Mouse (Mus musculus) heart, postnatal 0 days (tissue): ENCODE data around the gene Cdh6. TPM values are rescaled to one million over a fixed set of nuclear protein-coding genes. Genes with fewer than 3 reads are reported as not detected.

Experiments
- ATAC-seq: fragments of 200-750 bp; cut with Nextera tagmentation; 2 replicates; pipeline ENCODE4 v1.8.0; 2017; ENCODE audit warnings: low read depth, moderate number of reproducible peaks, moderate library complexity; ENCODE audit not compliant: insufficient read depth
- DNase-seq: peaks from one replicate; pipeline ENCODE4 v3.0.0-alpha.2; 2016; ENCODE audit warnings: low spot score
- H3K27ac ChIP-seq: fragments of 300-500 bp; sonication (generic); 2 replicates; pipeline ENCODE4 v1.5.1; 2014; ENCODE audit warnings: low read depth, mild to moderate bottlenecking
- H3K27me3 ChIP-seq: fragments of 300-500 bp; sonication (generic); 2 replicates; pipeline ENCODE4 v1.6.1; 2014; ENCODE audit warnings: low read length, mixed read lengths; ENCODE audit not compliant: control insufficient read depth, insufficient read depth
- H3K36me3 ChIP-seq: fragments of 300-500 bp; sonication (generic); replicated peaks from 2 replicates; pipeline ENCODE4 v1.6.1; 2014; ENCODE audit warnings: low read length, mixed read lengths; ENCODE audit not compliant: control insufficient read depth, insufficient read depth
- H3K4me1 ChIP-seq: fragments of 300-500 bp; sonication (generic); 2 replicates; pipeline ENCODE4 v1.6.1; 2014; ENCODE audit warnings: antibody characterized with exemption; ENCODE audit not compliant: control insufficient read depth, insufficient read depth
- H3K4me2 ChIP-seq: fragments of 300-500 bp; sonication (generic); 2 replicates; pipeline ENCODE4 v1.6.1; 2014; ENCODE audit warnings: low read depth, mild to moderate bottlenecking, low read length, moderate library complexity
- H3K4me3 ChIP-seq: fragments of 300-500 bp; sonication (generic); 2 replicates; pipeline ENCODE4 v1.5.1; 2014; ENCODE audit warnings: low read depth, low read length
- H3K9ac ChIP-seq: fragments of 300-500 bp; sonication (generic); replicated peaks from 2 replicates; pipeline ENCODE4 v1.6.1; 2014; ENCODE audit warnings: low read depth, low read length, mixed read lengths
- H3K9me3 ChIP-seq: fragments of 300-500 bp; sonication (generic); replicated peaks from 2 replicates; pipeline ENCODE4 v1.6.1; 2016; ENCODE audit warnings: low read length; ENCODE audit not compliant: control insufficient read depth
- CTCF ChIP-seq: IDR thresholded peaks from 2 replicates; pipeline ENCODE4 v1.5.1; 2016; ENCODE audit warnings: antibody characterized with exemption, control low read depth, low read depth
- EP300 ChIP-seq: IDR thresholded peaks from 2 replicates; pipeline ENCODE4 v1.6.1; 2016; ENCODE audit warnings: antibody characterized with exemption, low read depth
- WGBS: fragments of 180-500 bp; shearing (Covaris S2); extraction: QIAGEN DNeasy Blood & Tissue Kit; methylation state at CpG from one replicate; pipeline ENCODE4 v1.1.7; 2014; 5-methylcytosine and 5-hydroxymethylcytosine counted together
- polyA plus RNA-seq: library from polyadenylated mRNA; unstranded; fragments of >200 nt; fragmentation: Nextera tagmentation; extraction: Ambion mirVana; gene quantifications from 2 replicates; pipeline ENCODE4 v1.2.1, GENCODE M21; 2015
- total RNA-seq: library from RNA; depleted of rRNA; stranded (reverse); fragments of >200 nt; gene quantifications from 2 replicates; pipeline ENCODE4 v1.2.3, GENCODE M21; 2014; ENCODE audit warnings: low replicate concordance

Cdh6 gene
- total and polyA plus RNA-seq, 2 experiments from 2014 or later, result 0.34 to 0.64 TPM

GRCm38 (mm10) chr15:13173840-13174617 is 554 bp upstream of the Cdh6 start:
- 1% methylated on average over 27 of the region's 27 CpGs for WGBS
- Histone ChIP-seq H3K4me2 (peak overlapping the region; percentile 98), H3K27me3 (peaks cover 21% of the 10 kb centered on the region; the same call in 1 of the 2 replicates), H3K9ac (no peak overlapping the region; the same call in 1 of the 2 replicates), H3K27ac (no peak overlapping the region), H3K9me3 (no peaks in the 10 kb centered on the region), H3K36me3 (no peaks in the 10 kb centered on the region), H3K4me1 (peaks cover 15% of the 10 kb centered on the region), H3K4me3 (peak overlapping the region; percentile 64)
- DNase-seq, result no peak
- TF ChIP-seq CTCF (no peak), EP300 (no peak)
- ATAC-seq, result no peak

- DNase-seq (peak; percentile 11), ATAC-seq (no peak)
- H3K4me2 ChIP-seq, result peak overlapping the region; percentile 98
- H3K4me3 ChIP-seq, result peak overlapping the region; percentile 64
- no peak for TF ChIP-seq EP300
- no peak for TF ChIP-seq CTCF
- no peak overlapping the region for H3K27ac ChIP-seq
- H3K9me3 ChIP-seq, result no peaks in the 10 kb centered on the region
- peak overlapping the region; percentile 41; the same call in 1 of the 2 replicates for H3K9ac ChIP-seq
- H3K27me3 ChIP-seq, result peaks cover 21% of the 10 kb centered on the region; the same call in 1 of the 2 replicates
- H3K36me3 ChIP-seq, result no peaks in the 10 kb centered on the region
- under 1% methylated on average over 26 of the region's 26 CpGs for WGBS
- peaks cover 15% of the 10 kb centered on the region for H3K4me1 ChIP-seq
Observed at GRCm38 (mm10) chr15:13172365-13173070, 957 bp downstream of the Cdh6 start.

DNA sequence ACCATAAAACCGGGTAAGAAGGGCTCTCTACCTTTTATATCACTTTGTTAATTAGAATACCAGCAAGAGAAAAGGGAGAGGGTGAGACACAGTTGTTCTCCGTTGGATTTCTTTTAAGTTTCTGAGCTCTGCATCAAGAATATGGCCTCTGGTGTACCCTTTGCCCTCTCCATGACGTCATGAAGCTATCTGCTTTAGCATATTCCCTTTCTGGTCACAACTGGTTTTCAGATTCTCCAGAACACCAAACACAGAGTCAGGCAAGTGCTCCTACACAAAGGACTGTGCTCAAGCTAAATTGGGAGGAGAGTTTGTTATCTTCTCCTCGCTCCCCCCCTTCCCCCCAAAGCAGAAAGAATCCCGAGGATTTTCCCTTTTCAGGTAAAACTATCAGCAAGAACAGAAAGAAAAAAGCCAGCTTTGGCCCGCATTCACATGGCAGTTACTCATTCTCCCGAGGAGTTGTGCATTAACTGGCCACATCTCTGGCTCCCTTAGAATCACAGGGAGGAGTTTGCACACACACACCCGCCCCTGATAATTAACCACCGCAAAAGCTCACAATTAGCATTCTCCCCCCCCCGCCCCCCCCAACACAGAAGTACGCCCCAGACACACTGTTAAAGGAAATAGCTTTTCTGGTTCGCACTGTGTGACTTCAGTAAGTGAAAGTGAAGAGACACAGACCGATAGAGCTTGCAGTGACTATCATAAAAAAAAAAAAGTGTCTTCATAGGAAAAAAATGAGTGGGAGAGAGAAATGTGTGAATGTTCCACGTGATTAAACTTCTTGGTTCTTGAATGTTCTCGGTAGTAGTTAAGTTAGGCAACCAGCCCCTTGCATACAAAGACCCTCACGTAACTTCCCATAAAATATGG is 1.8 kb downstream of the Cdh6 start:
- Histone ChIP-seq H3K4me3 (peak overlapping the region; percentile 64), H3K9ac (0 out of 2 replicates have a peak overlapping the region, but pooled peaks have one; percentile 8), H3K36me3 (no peaks in the 10 kb centered on the region), H3K4me2 (peak overlapping the region; percentile 98), H3K27ac (no peak overlapping the region), H3K27me3 (peaks cover 21% of the 10 kb centered on the region; the same call in 1 of the 2 replicates), H3K9me3 (no peaks in the 10 kb centered on the region), H3K4me1 (peaks cover 15% of the 10 kb centered on the region)
- TF ChIP-seq EP300 (no peak), CTCF (no peak)
- no peak for DNase-seq
- WGBS, result 7% methylated on average over 16 of the region's 16 CpGs
- no peak for ATAC-seq

GRCm38 (mm10) chr15:13165094-13165885 is 8.2 kb downstream of the Cdh6 start:
- WGBS, result 86% methylated on average over 13 of the region's 13 CpGs
- no peaks in the 10 kb centered on the region for H3K4me1 ChIP-seq
- H3K4me2 ChIP-seq, result no peak overlapping the region
- no peaks in the 10 kb centered on the region for H3K9me3 ChIP-seq
- DNase-seq (no peak), ATAC-seq (no peak)
- no peaks in the 10 kb centered on the region for H3K36me3 ChIP-seq
- no peak for TF ChIP-seq CTCF
- TF ChIP-seq EP300, result no peak
- no peaks in the 10 kb centered on the region for H3K27me3 ChIP-seq
- H3K27ac ChIP-seq, result no peak overlapping the region
- H3K4me3 ChIP-seq, result no peak overlapping the region
- H3K9ac ChIP-seq, result no peak overlapping the region

DNA sequence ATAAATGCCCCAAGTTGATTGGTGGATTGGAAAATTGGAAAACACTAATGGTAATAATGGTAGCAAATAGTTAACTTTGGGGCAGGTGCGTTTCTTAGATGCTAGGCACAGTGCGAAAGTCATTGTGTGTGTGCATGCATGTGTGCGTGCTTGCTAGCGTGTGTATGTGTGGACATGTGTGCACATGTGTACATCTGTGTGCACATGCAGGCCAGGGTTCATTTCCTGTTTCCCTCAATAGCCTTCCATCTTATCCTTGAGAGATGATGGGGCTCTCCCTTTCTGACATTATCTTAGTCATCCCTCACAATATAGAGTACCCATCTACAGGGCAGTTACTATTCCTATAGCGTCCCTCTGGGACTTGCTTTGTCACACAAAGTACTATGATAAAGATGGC is 17.7 kb downstream of the Cdh6 start:
- Histone ChIP-seq H3K9me3 (no peaks in the 10 kb centered on the region), H3K4me2 (no peak overlapping the region), H3K36me3 (no peaks in the 10 kb centered on the region), H3K27ac (no peak overlapping the region), H3K4me1 (no peaks in the 10 kb centered on the region), H3K27me3 (no peaks in the 10 kb centered on the region), H3K9ac (no peak overlapping the region), H3K4me3 (no peak overlapping the region)
- no peak for TF ChIP-seq EP300
- no peak for TF ChIP-seq CTCF
- no peak for ATAC-seq
- DNase-seq, result no peak
- WGBS, result 94% methylated on average over 5 of the region's 5 CpGs
